Mouse (Mus musculus) forebrain, postnatal 0 days (tissue): ENCODE data around the gene Tbx15. TPM values are rescaled to one million over a fixed set of nuclear protein-coding genes. Genes with fewer than 3 reads are reported as not detected.

Experiments used
- ATAC-seq: fragments of 200-750 bp; cut with Nextera tagmentation; 2 replicates; pipeline ENCODE4 v1.8.0; 2017; ENCODE audit warnings: mild to moderate bottlenecking, moderate library complexity
- DNase-seq: peaks from one replicate; pipeline ENCODE4 v3.0.0-alpha.2; 2015
- H3K27ac ChIP-seq: fragments of 300-500 bp; sonication (generic); 2 replicates; pipeline ENCODE4 v1.5.1; 2014; ENCODE audit warnings: low read depth, mild to moderate bottlenecking, antibody characterized with exemption, low read length, moderate library complexity, mixed read lengths
- H3K27me3 ChIP-seq: fragments of 300-500 bp; sonication (generic); 2 replicates; pipeline ENCODE4 v1.6.1; 2014; ENCODE audit warnings: mild to moderate bottlenecking, low read length, mixed read lengths; ENCODE audit not compliant: insufficient read depth
- H3K36me3 ChIP-seq: fragments of 300-500 bp; sonication (generic); 2 replicates; pipeline ENCODE4 v1.6.1; 2014; ENCODE audit warnings: mild to moderate bottlenecking, moderate library complexity; ENCODE audit not compliant: insufficient read depth
- H3K4me1 ChIP-seq: fragments of 300-500 bp; sonication (generic); 2 replicates; pipeline ENCODE4 v1.6.1; 2014; ENCODE audit warnings: antibody characterized with exemption; ENCODE audit not compliant: insufficient read depth
- H3K4me2 ChIP-seq: fragments of 300-500 bp; sonication (generic); 2 replicates; pipeline ENCODE4 v1.6.1; 2014; ENCODE audit warnings: low read depth, mild to moderate bottlenecking, moderate library complexity
- H3K4me3 ChIP-seq: fragments of 300-500 bp; sonication (generic); 2 replicates; pipeline ENCODE4 v1.5.1; 2014; ENCODE audit warnings: low read depth, low read length, mixed read lengths
- H3K9ac ChIP-seq: fragments of 300-500 bp; sonication (generic); 2 replicates; pipeline ENCODE4 v1.6.1; 2014; ENCODE audit warnings: mild to moderate bottlenecking
- H3K9me3 ChIP-seq: fragments of 300-500 bp; sonication (generic); 2 replicates; pipeline ENCODE4 v1.6.1; 2016; ENCODE audit warnings: low read length
- CTCF ChIP-seq: sonication (generic); IDR thresholded peaks from 2 replicates; pipeline ENCODE4 v1.5.1; 2016; ENCODE audit warnings: antibody characterized with exemption, control low read depth, low read depth
- WGBS: fragments of 180-500 bp; shearing (Covaris S2); extraction: QIAGEN DNeasy Blood & Tissue Kit; methylation state at CpG from one replicate; pipeline ENCODE4 v1.1.7; 2014; 5-methylcytosine and 5-hydroxymethylcytosine counted together
- polyA plus RNA-seq: library from polyadenylated mRNA; unstranded; fragments of >200 nt; fragmentation: Nextera tagmentation; extraction: Ambion mirVana; gene quantifications from 2 replicates; pipeline ENCODE4 v1.2.1, GENCODE M21; 2015
- total RNA-seq: library from RNA; depleted of rRNA; stranded (reverse); fragments of >200 nt; gene quantifications from 2 replicates; pipeline ENCODE4 v1.2.3, GENCODE M21; 2014

Tbx15 gene
- total and polyA plus RNA-seq, 2 experiments from 2014 or later: 0.67 to 5.6 TPM

DNA sequence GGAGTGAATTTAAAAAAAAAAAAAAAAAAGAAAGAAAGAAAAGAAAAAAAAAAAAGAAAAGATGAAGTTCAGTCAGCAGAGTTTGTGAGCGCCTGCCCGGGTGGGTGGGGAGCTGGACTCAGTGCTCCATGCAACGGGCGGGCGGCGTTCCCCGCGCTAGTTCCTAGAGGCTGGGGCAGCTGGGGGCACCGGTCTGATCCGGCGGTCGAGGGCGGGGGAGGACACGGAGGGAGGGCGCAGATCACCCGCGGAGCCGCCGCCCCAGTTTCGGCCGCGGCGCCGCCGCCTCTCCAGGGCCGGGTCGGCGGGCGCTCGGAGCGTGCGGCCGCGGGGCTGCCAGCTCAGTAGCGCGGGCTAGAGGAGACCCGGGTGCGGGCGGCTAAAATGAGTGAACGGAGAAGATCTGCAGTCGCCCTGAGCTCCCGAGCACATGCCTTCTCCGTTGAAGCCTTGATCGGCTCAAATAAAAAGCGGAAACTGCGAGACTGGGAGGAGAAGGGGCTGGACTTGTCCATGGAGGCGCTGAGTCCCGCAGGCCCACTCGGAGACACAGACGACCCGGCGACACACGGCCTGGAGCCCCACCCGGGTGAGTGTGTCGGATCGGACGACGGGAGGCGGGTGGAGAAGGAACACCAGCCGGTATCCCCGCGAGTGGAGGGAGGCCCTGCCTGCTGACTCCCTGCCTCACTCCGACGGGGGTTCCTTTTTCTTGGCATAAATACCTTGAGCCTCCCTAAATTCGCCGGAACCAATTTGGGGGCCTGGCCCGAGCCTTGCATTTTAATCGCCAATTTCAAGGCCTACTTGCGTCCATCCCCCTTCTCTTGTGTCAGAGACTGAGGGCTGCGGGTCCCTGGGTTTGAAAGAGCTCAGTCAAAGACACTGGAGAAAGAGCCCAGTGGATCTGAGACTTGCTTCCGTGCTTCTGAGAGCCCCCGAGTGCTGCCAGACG, 13.6 kb downstream of the Tbx15 start:
- under 1% methylated on average over 73 of the region's 73 CpGs for WGBS
- TF ChIP-seq CTCF: no peak
- Histone ChIP-seq H3K4me3 (peak overlapping the region; percentile 25), H3K27me3 (peaks cover 97% of the 10 kb centered on the region), H3K27ac (no peak overlapping the region), H3K9me3 (no peaks in the 10 kb centered on the region), H3K4me1 (no peaks in the 10 kb centered on the region), H3K4me2 (peak overlapping the region; percentile 43), H3K9ac (no peak overlapping the region), H3K36me3 (no peaks in the 10 kb centered on the region)
- DNase-seq: no peak
- ATAC-seq: peak; percentile 38

- Histone ChIP-seq H3K4me1 (no peaks in the 10 kb centered on the region), H3K4me3 (no peak overlapping the region), H3K4me2 (no peak overlapping the region), H3K9ac (no peak overlapping the region), H3K27me3 (peaks cover 97% of the 10 kb centered on the region), H3K36me3 (no peaks in the 10 kb centered on the region), H3K27ac (no peak overlapping the region), H3K9me3 (no peaks in the 10 kb centered on the region)
- 2% methylated on average over 15 of the region's 15 CpGs for WGBS
- peak; percentile 76 for DNase-seq
- no peak for ATAC-seq
- TF ChIP-seq CTCF: no peak
These were observed 14.5 kb downstream of the Tbx15 start for GRCm38 (mm10) chr3:99254559-99255151.

GRCm38 (mm10) chr3:99255411-99256365, 15.5 kb downstream of the Tbx15 start:
- Histone ChIP-seq H3K4me1 (no peaks in the 10 kb centered on the region), H3K4me2 (no peak overlapping the region), H3K27ac (no peak overlapping the region), H3K9ac (no peak overlapping the region), H3K4me3 (no peak overlapping the region), H3K27me3 (peaks cover 95% of the 10 kb centered on the region), H3K9me3 (no peaks in the 10 kb centered on the region), H3K36me3 (no peaks in the 10 kb centered on the region)
- TF ChIP-seq CTCF: no peak
- WGBS: 7% methylated on average over 11 of the region's 11 CpGs
- DNase-seq (no peak), ATAC-seq (no peak)

DNA sequence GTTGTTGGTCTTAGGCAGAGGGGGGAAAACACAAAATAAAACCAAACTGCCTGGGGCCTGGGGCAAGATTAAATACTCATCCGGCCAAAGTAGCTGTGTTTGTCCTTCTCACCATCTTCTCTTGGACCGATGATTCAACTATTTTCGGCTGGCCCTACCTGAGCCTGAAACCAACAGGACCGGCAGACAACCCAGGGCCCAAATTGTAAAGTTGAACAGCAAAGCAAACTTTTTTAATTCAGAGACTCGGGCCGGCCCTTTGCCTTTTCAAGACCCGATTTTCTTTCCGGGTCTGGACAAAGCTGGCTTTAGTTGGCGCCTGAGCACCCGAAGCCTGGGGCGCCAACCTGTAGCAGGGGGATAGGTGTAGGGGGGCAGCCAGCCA, 16.2 kb downstream of the Tbx15 start:
- TF ChIP-seq CTCF: no peak
- H3K27ac ChIP-seq: no peak overlapping the region
- H3K4me3 ChIP-seq: no peak overlapping the region
- no peaks in the 10 kb centered on the region for H3K9me3 ChIP-seq
- 3% methylated on average over 11 of the region's 11 CpGs for WGBS
- H3K9ac ChIP-seq: no peak overlapping the region
- no peak for ATAC-seq
- H3K4me1 ChIP-seq: no peaks in the 10 kb centered on the region
- no peaks in the 10 kb centered on the region for H3K36me3 ChIP-seq
- DNase-seq: no peak
- no peak overlapping the region for H3K4me2 ChIP-seq
- peaks cover 95% of the 10 kb centered on the region for H3K27me3 ChIP-seq

DNA sequence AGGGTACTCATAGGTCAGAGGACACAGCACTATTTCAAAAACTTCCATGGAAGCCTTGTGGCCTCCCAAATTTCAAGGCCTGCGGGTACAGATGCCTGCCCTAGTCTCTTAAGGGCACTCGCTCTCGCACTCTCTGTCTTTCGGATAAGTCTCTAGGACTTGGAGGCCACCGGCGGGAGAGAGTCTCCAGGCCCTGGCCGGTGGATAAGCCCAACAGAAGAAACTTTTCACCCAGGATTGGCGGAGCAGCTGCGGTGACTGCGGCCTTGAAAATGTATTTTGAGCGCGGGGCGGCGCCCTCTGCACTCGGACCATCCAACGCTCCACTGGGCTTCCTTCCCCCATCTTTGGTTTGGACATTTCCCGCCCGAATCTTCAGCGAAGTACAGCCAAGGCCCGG, 16.6 kb downstream of the Tbx15 start:
- DNase-seq: no peak
- H3K9ac ChIP-seq: no peak overlapping the region
- no peaks in the 10 kb centered on the region for H3K4me1 ChIP-seq
- no peak overlapping the region for H3K4me3 ChIP-seq
- no peak overlapping the region for H3K4me2 ChIP-seq
- H3K9me3 ChIP-seq: no peaks in the 10 kb centered on the region
- no peaks in the 10 kb centered on the region for H3K36me3 ChIP-seq
- ATAC-seq: no peak
- peaks cover 95% of the 10 kb centered on the region for H3K27me3 ChIP-seq
- WGBS: 3% methylated on average over 20 of the region's 20 CpGs
- H3K27ac ChIP-seq: no peak overlapping the region
- no peak for TF ChIP-seq CTCF

DNA sequence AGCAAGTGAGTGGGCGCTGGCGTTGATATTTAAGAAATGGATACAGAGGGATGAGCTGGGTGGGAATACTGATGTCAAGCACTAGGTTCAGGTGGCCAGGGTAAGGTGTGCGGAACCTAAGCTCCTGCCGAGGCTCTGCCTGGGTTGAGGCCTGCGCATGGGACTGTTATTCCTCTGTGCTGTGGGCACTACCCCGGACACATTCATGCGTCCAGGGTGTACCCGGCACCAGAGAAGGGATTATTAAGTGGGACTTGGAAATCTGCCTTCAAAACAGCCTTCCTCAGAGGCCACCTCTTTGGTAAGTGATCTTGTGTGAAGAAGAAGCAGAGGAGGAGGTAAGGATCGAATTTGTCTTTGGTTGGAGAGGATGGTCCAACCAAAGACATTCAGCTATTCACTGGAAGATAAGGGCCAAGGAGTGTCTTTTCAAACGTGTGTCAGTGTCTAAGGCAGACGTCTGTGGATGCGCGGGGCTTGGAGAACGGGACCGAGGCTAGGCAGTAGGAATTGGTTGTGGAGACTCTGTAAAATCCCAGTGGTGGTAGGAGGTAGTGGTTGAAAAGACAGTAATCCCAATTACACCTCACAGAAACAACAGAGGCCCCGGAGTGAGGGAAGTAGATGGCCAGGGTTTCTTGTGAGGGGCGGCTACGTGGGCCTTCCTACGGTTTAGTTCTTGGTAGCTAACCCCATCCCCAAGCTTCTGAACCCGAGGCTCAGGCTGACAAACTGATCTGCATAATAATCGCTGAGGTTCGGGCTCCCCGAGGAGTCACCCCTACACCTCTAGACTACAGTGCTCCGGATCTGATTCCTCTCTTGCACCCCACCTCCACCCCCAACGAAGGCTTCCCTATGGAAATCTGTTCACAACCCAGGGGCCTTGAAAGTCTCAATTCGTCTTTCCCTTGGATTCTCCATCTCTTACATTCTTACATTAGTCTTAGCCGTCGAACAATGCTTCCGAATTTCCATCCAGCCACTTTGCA, 17.7 kb downstream of the Tbx15 start:
- Histone ChIP-seq H3K9ac (no peak overlapping the region), H3K27ac (no peak overlapping the region), H3K36me3 (no peaks in the 10 kb centered on the region), H3K4me3 (no peak overlapping the region), H3K9me3 (no peaks in the 10 kb centered on the region), H3K4me2 (no peak overlapping the region), H3K27me3 (peaks cover 95% of the 10 kb centered on the region), H3K4me1 (no peaks in the 10 kb centered on the region)
- ATAC-seq: no peak
- 4% methylated on average over 29 of the region's 29 CpGs for WGBS
- no peak for TF ChIP-seq CTCF
- DNase-seq: no peak
